Mouse (Mus musculus) heart, postnatal 0 days (tissue): ENCODE results near the gene Reep3.

Source experiments
- CTCF ChIP-seq: IDR thresholded peaks from 2 replicates; pipeline ENCODE4 v1.5.1; 2016; ENCODE audit warnings: antibody characterized with exemption, control low read depth, low read depth
- EP300 ChIP-seq: IDR thresholded peaks from 2 replicates; pipeline ENCODE4 v1.6.1; 2016; ENCODE audit warnings: antibody characterized with exemption, low read depth

- TF ChIP-seq EP300, result no peak
- no peak for TF ChIP-seq CTCF
Observed at GRCm38 (mm10) chr10:67081206-67082007, 15.3 kb downstream of the Reep3 start.
